Mouse (Mus musculus) spleen, postnatal 4 days (tissue): ENCODE measurements around the gene Mapkapk3.

ENCODE experiments used
- DNase-seq, 2 experiments: peaks; one replicate each; pipeline ENCODE4 v3.0.0; 2022; ENCODE audit warnings: low spot score in 2 of 2

Mapkapk3 gene

DNA sequence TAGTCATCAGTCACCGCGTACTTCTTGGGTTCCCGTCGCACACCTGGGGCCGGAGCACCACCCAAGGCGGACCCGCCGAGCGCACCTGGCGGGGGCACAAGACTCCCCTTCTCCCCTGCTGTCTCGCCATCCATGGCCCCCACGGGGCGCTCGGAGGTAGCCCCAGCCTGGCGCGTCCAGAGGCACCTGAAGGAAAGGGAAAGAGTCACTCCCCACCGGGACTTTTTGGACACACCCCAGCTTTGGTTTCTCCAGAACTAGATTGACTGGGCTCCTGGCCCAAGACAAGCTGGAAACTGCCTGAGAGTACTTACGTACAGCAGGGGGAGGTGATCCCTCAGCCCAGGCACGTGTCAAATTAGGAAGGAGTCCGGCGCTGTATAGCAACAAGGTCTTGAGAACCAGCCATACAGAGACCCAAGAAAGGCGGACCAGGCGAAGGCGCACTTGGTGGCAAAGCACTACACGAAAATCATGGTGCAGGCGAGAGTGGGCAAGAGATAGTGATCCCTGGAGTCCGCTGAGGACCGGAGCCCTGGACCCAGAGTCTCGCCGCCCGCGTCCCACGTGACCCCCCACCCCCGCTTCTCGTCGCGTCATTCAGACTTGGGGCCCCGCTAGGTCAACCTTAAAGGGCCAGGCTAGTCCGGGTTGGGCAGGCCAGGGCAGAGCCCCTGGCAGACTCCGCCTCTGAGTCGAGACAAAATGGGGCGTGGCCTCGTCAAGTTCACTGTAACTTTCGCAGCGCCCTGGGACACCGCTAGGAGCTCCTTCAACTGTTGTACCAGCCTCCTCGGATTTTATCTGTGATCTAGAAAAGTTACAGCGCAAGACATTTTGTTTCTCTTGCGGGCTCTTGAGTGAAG is at the start of gene Mapkapk3:
Gene Mapkapk3 (minus strand): TSS at position 667 of the 866 bp plus-strand sequence.
- DNase-seq: peak; percentile 89 to 92

DNA sequence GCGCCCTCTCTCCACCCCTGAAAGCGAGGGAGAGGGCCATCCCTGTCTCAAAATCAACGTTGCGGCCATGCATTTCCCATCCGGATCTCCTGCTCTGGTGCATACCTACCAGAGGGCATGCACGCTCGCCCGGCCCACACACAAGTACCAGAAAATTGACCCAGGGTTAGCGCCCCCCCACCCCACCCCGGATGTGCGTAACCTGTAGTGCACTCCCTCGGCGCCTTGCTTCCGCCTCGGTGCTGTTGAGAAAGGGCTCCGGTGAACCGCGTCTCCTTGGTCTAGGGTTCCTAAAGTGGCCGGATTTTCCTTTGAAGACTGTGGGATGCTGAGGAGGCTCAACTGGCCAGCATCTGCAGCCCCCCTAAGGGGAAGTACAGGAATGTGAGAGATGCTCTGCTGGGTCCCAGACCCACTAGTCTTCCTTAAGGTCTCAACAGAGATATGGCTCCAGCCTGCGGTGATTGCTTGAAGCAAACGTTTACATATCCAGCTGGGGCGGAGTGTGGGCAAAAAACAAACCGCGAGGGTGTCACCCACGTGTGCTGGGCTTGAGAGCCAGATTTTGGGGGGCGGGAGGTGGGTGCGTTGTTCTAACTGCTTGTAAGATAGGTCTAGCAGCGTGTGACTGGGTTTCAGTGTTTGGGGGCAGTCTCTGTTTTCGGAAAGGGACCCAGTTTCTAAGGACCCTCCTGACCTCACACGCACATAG is 48.7 kb upstream of the Mapkapk3 start, which contains the start of gene Hemk1:
Gene Hemk1 (minus strand): TSS at position 179 of the 712 bp plus-strand sequence.
- peak; percentile 71 to 84 for DNase-seq

DNA sequence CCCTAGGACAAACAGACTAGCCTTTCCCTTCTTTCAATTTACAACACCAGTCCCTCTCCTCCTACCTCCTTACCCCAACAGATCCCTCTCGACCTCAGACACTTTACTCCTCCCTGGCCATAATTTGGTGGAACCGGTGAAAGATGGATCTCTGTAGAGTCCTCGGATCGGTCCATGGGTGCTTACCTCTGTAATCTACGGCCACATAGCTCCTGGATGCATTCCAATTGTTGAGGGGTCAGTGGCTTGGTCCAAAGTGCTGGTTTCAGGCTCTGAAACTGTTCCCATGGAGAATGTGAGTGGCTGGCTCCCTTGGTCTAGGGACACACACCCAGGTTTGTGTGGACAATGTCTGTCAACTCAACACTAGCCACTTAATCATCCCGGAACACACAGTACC is 46.7 kb upstream of the Mapkapk3 start:
- no peak for DNase-seq

DNA sequence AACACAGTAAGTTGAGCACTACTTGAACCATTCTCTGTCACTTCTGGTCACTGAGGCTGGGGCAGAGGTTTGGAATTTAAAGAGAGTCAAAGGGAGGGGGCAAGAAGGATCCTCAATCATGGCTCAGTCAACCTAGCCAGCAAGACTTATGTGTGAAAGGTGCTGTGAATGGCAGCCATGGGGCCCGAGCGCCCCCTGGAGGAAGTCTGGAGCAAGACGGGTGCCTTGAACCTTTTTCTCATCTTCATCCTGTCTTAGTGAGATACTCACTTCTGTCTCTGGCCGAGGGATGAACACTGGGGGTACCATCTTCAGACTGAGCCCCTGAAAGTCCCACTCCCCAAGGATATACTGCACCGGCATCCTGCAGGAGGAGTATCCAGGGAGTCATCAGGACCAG is 46.2 kb upstream of the Mapkapk3 start:
- DNase-seq: peak; percentile 74 to 91

DNA sequence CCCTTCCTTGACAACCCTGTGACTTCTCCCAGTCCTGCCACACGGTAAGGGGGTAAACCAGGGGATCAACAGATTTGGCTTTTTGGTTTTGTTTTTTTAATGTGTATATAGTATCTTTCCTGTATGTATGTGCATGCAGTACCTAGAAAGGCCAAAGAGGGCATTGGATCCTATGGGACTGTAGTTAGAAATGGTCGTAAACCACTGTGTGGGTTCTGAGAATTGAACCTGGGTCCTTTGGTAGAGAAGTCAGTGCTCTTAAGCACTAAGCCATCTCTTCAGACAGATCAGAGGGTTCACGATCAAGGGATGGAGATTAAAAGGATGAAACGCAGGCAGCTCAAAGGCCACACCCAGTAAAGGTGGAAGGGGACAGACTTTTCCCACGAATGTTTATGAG is 45.4 kb upstream of the Mapkapk3 start:
- no peak for DNase-seq

DNA sequence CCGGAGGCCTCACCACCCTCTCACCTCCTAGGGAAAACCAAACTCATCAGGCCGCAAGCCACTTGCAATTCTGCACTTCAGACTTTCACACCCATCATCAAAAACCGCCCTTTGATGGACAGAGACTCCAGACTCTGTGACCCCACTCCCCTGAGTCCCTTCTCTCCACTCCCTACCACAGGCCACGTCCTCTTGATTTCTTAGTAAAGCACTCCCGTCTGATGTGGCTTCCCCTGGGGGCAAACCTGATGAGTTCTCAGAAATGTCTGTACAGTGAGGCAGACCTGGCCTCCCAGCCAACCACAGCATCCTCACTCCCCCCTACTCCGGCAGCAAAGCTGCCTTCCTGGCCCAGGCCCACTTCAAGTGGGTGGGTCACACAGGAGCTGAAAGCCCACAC is 44.7 kb upstream of the Mapkapk3 start:
- DNase-seq: no peak

DNA sequence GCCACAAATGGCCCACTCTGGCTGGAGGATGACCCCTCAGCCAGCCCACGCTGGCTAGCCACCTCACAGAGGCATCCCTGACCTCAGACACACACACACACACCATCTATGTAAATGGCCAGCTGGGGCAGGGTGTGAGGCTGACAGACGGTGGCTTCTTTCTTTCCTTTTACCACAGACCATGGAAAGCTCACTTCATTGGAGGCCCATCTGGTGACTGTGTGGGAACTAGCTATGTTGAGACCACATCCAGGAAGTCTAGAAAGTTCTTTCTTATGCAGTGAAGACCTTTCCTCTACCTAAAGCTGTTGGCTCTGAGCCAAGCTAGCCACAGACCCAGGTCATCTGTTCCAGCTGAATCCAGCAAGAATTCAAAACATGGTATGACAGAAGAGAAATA is 44.0 kb upstream of the Mapkapk3 start:
- DNase-seq: no peak

DNA sequence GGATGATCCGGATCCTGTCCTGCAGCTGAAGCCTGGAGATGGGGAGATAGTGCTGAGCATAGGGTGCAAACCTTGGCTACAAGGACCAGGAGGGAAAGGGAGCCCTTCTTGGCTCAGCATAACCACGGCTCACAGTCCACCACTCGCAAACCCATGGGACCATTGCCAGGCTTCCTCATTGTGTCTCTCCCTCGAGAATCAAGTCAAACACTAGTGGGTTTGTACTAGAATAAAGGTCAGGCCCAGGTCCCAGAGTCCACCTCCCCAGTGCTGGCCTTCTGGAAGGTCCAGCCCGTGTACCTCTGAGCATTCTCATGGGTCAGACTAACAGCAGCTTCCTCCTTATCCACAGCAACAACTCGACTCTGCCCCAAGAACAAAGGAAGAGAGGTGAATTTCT is 41.1 kb upstream of the Mapkapk3 start:
- no peak for DNase-seq

DNA sequence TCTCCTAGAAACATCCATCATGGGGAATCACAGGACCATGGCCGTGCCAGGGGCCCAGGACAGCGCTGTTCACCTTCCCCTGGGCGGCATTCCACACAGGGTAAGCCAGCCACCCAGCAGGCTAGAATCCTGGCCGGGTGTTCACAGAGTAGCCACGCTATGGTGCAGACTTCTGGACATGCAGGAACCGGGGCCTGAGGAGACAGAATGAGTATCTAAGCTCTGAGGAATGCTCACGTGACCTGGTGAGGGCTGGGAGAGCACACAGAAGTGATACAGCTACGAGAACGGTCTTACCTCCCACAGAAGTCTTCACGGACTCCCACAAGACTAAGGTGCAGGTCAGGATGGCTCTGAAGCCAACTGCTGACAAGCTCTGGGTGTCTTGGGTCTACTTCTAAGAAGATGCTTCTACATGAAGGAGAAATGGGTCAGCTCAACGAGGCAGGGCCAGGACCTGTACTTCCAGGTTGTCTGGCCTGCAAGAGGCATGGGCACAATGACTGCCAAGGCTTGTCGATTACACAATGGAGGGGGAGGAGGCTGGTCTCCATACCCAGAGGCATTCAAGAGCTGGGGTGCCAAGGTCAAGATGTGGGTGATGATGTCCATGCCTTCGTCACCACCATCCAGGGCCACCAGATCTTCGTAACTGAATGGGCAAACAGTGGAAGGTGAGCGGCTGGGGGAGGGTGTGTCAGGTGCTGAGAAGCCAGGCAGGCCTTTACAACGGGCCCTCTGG is 38.4 kb upstream of the Mapkapk3 start:
- no peak for DNase-seq

DNA sequence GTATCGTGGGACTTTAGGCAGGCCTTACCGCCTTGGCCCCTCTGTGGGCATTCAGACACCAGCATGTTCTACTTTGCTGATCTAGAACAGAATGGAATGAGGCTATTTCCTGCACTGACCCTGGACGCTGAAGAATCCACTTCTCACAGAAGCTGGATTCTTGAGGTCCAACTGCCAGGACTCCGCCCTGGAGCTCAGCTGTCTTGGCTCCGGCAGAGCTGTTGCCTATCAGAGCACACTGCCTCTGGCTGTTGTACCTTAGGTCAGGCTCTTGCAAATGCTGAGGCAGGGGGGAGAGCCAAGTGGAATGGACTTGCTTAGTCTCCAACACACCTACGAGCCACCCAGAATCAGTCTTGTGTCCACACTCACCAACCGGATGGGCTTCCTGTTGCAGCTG is 36.2 kb upstream of the Mapkapk3 start:
- DNase-seq: no peak

DNA sequence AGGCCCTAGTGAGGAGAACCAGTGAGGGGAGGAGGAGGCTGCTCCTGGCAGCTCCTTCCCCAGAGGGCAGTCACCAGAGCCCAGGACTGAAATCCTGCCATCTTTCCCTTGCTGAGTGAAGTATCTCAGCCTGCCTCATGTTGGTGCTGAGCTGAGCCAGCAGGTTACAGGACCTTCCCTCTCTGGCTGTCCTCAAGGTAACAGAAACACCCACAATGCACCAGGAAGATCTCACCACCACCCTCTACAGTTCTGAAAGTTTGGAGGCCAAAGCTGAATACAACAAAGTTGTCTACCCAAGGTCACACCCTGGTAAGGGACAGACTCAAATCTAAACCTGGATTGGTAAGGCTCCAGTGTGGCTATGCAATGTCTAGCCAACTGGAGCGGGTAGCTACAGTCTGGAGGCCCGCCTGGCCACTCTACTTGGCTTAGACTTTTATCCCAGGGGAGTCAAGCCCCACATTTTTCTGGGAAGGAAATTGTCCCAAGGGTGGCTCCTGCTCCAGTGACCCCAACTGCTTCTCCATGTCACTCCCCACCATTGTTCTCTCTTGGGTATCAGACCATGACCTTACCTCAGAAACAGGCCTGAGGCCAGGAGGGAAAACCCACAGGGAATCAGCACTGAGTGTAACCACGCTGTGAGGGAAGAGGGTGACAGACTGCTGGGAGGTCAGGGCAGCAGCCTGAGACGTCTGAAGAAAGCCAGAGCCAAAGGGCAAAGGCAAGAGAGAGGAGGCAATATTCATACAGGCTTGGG is 35.3 kb upstream of the Mapkapk3 start:
- DNase-seq: no peak

DNA sequence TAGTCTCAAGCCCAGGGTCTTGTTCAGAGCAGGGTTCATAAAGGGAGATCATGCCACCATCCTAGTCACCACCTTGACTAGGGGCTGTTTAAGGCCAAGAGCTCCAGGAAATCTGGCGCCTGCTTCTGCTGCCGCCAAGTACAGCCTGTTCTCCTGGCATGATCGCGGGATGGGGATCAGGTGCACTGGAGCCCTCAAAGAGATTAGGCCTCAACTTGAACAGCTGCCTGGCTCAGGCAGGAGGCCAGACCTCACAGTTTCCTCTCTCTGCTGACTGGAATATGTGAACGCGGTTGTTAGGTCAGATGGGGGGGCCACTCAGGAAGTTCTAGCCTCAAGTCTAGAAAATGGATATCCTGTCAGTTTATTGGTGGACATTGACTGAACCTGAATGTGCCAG is 33.9 kb upstream of the Mapkapk3 start:
- no peak for DNase-seq

DNA sequence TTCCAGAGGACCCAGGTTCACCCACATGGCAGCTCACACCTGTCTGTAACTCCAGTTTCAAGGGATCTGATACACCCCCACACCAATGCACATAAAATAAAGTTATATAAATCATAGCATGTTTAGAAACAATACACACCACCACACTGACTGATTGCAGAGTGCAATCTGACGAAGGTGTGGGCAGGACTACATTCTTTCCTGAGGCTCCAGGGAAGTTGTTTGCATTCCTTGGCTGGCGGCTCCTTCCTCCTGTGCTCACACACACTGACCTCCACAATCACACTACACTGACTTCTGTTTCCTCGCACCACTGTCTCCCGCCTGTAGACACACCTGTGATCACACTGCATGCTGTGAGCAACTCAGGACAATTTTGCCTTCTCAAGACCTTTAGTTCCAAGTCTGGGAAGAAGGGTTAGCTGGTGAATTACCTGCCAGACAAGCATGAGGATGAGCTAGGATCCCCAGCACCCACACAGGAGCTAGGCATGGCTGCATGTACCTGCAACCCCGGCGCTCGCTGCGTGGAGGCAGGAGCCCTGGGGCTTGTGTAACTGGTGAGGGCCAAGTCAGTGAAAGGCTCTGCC is 32.9 kb upstream of the Mapkapk3 start:
- no peak for DNase-seq

DNA sequence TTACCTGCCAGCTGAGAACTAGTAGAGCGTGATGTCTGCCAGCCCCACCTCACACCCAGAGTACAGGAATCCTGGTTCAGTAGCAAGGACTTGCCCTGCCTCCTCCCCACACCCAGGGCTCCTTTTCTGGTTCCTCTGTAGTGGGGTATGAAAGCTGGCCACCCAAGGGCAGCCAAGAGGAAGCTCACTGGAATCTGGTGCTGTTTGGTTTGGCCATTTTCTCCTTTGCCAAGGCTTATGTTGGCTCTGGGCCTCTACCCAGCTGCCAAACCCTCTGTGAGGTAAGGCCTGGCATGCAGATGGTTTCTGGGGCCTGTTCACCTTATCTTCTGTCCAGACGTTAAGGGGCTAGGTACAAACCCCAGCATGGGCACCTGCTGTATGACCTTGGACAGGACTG is 26.1 kb upstream of the Mapkapk3 start:
- no peak for DNase-seq

DNA sequence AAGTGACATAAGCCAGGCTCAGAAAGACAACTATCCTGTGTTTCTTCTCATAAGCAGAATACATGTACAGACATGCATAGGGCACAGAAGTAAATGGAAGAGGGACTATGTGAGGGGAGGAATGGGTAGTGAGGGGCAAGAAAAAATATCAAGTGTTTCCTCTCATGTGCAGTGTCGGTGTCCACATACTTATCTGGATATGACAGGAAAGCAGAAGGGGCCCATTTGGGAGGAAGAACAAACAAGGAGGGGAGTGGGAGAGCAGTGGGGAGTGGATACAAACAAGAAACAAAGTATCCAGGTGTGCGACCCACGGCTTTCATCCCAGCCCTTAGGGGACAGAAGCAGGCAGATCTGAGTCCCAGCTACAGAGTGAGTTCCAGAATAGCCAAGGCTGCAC is 24.2 kb upstream of the Mapkapk3 start:
- no peak for DNase-seq

DNA sequence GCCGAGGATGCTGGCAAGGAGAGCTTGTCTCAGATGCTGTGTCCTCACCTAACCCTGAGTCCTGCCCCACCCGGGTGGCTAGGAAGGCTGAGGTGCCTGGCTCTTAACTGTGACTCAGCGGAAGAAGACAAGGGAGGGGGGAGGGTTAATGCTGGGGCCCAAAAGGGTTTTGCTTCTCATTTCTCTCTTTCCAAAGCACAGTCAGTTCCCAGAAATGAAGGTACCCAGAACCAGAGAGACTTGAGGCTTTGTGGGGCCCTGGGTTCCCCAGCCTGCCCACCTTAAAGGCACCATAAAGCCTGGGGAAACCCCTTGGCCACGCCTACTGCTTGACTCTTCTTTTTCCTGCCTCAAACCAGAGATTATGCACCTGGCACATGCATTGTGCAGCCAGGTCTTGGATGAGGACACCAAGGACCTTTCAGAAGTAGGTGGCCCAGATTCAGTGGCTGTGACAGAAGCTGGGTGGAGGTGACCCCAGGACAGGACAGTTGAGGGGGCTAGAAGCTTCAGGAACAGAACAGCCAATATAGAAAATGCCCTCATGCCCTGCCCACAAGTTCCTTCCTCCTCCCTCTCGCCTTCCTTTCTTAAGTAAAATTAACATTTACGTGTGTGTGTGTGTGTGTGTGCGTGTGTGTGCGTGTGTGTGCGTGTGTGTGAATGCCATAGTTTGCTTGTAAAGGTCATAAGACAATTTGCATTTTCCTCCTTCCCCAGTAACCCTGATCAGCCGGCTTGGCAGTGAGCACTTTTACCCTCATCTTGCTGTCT is 23.3 kb upstream of the Mapkapk3 start:
- peak in 1 of 2 experiments; percentile 52 for DNase-seq

DNA sequence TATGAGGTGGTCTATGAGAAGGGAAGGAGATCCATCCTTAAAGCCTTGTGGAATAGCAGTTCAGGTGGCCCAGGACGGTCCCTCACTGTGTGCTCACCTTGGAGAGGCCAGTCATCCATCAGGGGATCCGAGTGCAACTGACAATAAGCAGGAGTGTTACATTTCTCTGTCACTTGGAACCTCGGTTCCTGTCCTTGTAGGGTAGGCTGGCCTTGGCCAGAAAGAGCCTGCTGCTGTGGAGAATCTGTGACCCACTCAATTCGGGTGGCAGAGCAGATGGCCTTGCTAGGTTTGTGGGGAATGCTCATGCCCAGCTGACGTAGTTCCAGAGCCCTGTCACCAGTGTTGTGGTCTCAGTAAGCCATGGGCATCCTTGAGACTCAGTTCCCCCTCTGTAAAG is 19.9 kb upstream of the Mapkapk3 start:
- DNase-seq: no peak

DNA sequence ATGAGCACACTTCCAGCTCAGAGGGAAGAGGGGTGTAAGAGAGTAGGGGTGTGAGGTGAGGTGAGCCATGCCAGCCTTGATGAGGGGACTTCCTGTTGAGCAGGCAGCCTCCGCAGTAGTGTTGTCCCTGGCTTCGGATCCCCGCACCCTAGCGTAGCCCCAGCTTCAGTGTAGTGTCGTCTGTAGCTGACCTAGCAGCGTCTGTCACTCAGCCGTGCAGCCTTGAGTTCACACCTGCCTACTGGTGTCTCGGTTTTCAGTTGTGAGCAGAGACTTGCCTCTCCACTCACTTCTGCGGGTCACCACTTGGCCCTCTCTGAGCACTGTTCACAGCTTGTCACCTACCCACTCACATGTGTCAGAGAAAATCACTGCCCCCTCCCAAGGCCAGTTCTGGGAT is 19.5 kb upstream of the Mapkapk3 start:
- DNase-seq: no peak

DNA sequence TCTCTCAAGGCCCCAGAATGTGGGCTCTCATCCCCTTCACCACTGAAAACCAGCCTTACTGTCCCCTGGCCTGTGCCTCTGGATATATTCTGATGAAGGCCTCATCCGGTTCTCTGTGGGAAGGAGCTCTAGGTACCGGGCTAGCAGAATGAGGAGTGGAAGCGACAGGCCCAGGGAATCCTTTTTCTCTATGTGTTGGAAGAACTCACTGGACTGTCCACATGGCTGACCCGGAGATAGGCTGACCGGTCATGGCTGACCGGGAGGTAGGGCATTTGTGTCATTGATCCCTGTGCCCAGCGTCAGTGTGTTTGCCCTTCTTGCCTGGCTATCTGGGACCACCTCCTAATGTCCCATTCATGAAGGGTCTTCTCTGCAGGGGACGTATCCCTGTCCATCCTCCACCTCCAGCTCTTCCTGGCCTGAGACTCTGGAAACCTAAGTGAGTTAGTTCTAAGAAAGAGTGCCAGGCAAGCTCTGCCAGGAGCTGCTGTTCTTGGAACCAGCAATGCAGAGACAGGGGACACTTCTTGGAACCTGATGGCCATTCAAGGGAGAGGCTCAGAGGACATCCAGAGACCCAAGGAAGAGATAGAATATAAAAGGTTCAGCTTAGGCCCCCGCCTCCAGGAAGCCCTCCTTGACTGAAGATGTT is 18.8 kb upstream of the Mapkapk3 start:
- DNase-seq: no peak

DNA sequence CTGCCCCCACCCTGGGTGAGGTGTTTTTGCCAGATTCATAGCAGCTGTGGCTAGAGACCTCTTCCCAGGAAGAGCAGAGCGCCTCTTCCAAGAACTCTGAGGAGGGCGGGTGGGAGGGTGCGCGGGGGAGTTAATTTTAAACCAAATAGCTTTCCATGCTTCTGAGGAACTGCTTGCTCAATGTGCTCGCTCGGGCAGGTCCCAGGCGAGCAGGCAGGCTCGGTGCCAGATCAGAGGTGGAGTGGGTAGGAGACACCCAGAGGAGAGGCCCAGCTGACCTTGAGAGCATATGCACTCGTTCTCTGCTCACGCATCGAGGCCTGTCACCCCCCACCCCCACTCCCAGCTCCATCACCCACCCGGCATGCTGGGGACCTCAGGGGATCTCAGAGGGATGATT is 18.2 kb upstream of the Mapkapk3 start:
- DNase-seq: peak; percentile 53 to 72
